23 mouse cellular contexts compared by ENCODE assay signal in genomic region chr3:80256383-80256782, GRCm38 (mm10).
DNase-seq lines count a peak whose midpoint lies in the region; ATAC-seq and TF ChIP-seq lines count a peak whose summit lies in the region.
"Had no signal": no experiment of that assay in that cellular context is flagged by ENCODE, and none has a peak within 500 bp of the region (broad histone marks: within the 10 kb centered on the region; RNA-seq: fewer than 3 reads in every experiment).

No protein-coding gene starts in this region.

- TF ChIP-seq CTCF in left cerebral cortex, adult 2 months (IDR thresholded peaks at IDR 0.05), result no peak
- no peak for TF ChIP-seq CTCF in forebrain, postnatal 0 days (IDR thresholded peaks at IDR 0.05; ENCODE audit: low read depth)

- H3K9ac ChIP-seq in forebrain, embryonic 13.5 days, result no peak overlapping the region
- H3K9ac ChIP-seq in forebrain, embryonic 11.5 days (ENCODE audit: low read length), result no peak overlapping the region
- H3K9ac ChIP-seq in hindbrain, embryonic 14.5 days, result no peak overlapping the region
- no peak overlapping the region for H3K9ac ChIP-seq in hindbrain, embryonic 12.5 days
- H3K9ac ChIP-seq in forebrain, postnatal 0 days, result no peak overlapping the region
- H3K9ac ChIP-seq: heart, embryonic 13.5 days had no signal

- H3K27me3 ChIP-seq in forebrain, embryonic 13.5 days, result no peaks in the 10 kb centered on the region
- no peaks in the 10 kb centered on the region for H3K27me3 ChIP-seq in forebrain, embryonic 11.5 days (ENCODE audit: control insufficient read depth, insufficient read depth, low read length)
- no peaks in the 10 kb centered on the region for H3K27me3 ChIP-seq in hindbrain, embryonic 14.5 days (ENCODE audit: control insufficient read depth, insufficient read depth, low read length)
- no peaks in the 10 kb centered on the region for H3K27me3 ChIP-seq in hindbrain, embryonic 12.5 days
- H3K27me3 ChIP-seq in forebrain, postnatal 0 days (ENCODE audit: insufficient read depth, low read length), result no peaks in the 10 kb centered on the region
- H3K27me3 ChIP-seq: heart, embryonic 13.5 days had no signal

- no peak for DNase-seq in forebrain, embryonic 11.5 days (ENCODE audit: low spot score)
- DNase-seq in hindbrain, embryonic 14.5 days (ENCODE audit: low spot score), result peak; percentile 21
- DNase-seq in left cerebral cortex, adult 2 months (ENCODE audit: extremely low spot score in 1 of 2, low spot score in 2 of 2), result no peak
- DNase-seq in left cerebral cortex, postnatal 4 days, result no peak
- peak; percentile 48 for DNase-seq in forebrain, postnatal 0 days
- no peak for DNase-seq in lung, postnatal 25 days (ENCODE audit: low spot score)
- DNase-seq: adrenal gland, adult 8-10 months; adrenal gland, postnatal 36 days; cerebellum, adult 18-20 months; cerebellum, adult 9-10 months; cerebellum, postnatal 14 days; gastrocnemius, postnatal 10 days; gastrocnemius, postnatal 36 days; heart, adult 2 months; heart, postnatal 14 days; heart, postnatal 4 days; kidney, adult 2 months had no signal

- no peaks in the 10 kb centered on the region for H3K36me3 ChIP-seq in forebrain, embryonic 13.5 days (ENCODE audit: poor library complexity, severe bottlenecking)
- no peaks in the 10 kb centered on the region for H3K36me3 ChIP-seq in forebrain, embryonic 11.5 days (ENCODE audit: control insufficient read depth, insufficient read depth, low read length)
- H3K36me3 ChIP-seq in hindbrain, embryonic 14.5 days (replicated peaks; ENCODE audit: control insufficient read depth, insufficient read depth), result no peaks in the 10 kb centered on the region
- no peaks in the 10 kb centered on the region for H3K36me3 ChIP-seq in hindbrain, embryonic 12.5 days
- H3K36me3 ChIP-seq in forebrain, postnatal 0 days (ENCODE audit: insufficient read depth), result no peaks in the 10 kb centered on the region
- H3K36me3 ChIP-seq: heart, embryonic 10.5 days; heart, embryonic 13.5 days had no signal

- no peak overlapping the region for H3K4me2 ChIP-seq in forebrain, embryonic 13.5 days
- no peak overlapping the region for H3K4me2 ChIP-seq in forebrain, embryonic 11.5 days (ENCODE audit: low read depth, low read length, severe bottlenecking)
- H3K4me2 ChIP-seq in hindbrain, embryonic 14.5 days (replicated peaks), result no peak overlapping the region
- H3K4me2 ChIP-seq in hindbrain, embryonic 12.5 days (replicated peaks), result no peak overlapping the region
- H3K4me2 ChIP-seq in forebrain, postnatal 0 days (ENCODE audit: low read depth), result no peak overlapping the region
- H3K4me2 ChIP-seq: heart, embryonic 13.5 days had no signal

- H3K4me3 ChIP-seq in forebrain, embryonic 13.5 days, result no peak overlapping the region
- no peak overlapping the region for H3K4me3 ChIP-seq in forebrain, embryonic 11.5 days (ENCODE audit: low read depth, low read length)
- no peak overlapping the region for H3K4me3 ChIP-seq in hindbrain, embryonic 14.5 days (replicated peaks; ENCODE audit: low read length)
- no peak overlapping the region for H3K4me3 ChIP-seq in hindbrain, embryonic 12.5 days
- H3K4me3 ChIP-seq in left cerebral cortex, adult 2 months, result no peak overlapping the region
- H3K4me3 ChIP-seq in forebrain, postnatal 0 days (ENCODE audit: low read depth, low read length), result no peak overlapping the region
- H3K4me3 ChIP-seq: heart, adult 2 months; heart, embryonic 10.5 days; heart, embryonic 13.5 days had no signal

- no peaks in the 10 kb centered on the region for H3K4me1 ChIP-seq in forebrain, embryonic 13.5 days
- H3K4me1 ChIP-seq in forebrain, embryonic 11.5 days (replicated peaks; ENCODE audit: control insufficient read depth, insufficient read depth, low read length), result no peaks in the 10 kb centered on the region
- no peaks in the 10 kb centered on the region for H3K4me1 ChIP-seq in hindbrain, embryonic 14.5 days (replicated peaks; ENCODE audit: control insufficient read depth, insufficient read depth, low read length)
- no peaks in the 10 kb centered on the region for H3K4me1 ChIP-seq in hindbrain, embryonic 12.5 days
- H3K4me1 ChIP-seq in forebrain, postnatal 0 days (ENCODE audit: insufficient read depth), result no peaks in the 10 kb centered on the region
- H3K4me1 ChIP-seq: heart, embryonic 10.5 days; heart, embryonic 13.5 days had no signal

- intact Hi-C loops in left cerebral cortex, adult 2 months (cut with DNase I), result loop anchor here (5.0 kb wide), 2 partner anchors 166 to 276 kb away; no protein-coding TSS in a partner anchor
- intact Hi-C loops in left cerebral cortex, postnatal 4 days (cut with DNase I), result no loop called here

- ATAC-seq in forebrain, embryonic 13.5 days, result peak; percentile 85
- no peak for ATAC-seq in forebrain, embryonic 11.5 days (replicated peaks; ENCODE audit: low FRiP score)
- ATAC-seq in hindbrain, embryonic 14.5 days (ENCODE audit: low FRiP score), result no peak
- no peak for ATAC-seq in hindbrain, embryonic 12.5 days (ENCODE audit: low FRiP score)
- peak; percentile 90 for ATAC-seq in forebrain, postnatal 0 days
- ATAC-seq: activated CD4-positive, CD25-positive, alpha-beta regulatory T cell, adult 4 months; intestine, postnatal 0 days had no signal

- 76% methylated on average over 3 of the region's 3 CpGs for WGBS in forebrain, embryonic 13.5 days
- 87% methylated on average over 3 of the region's 3 CpGs for WGBS in forebrain, embryonic 11.5 days
- 72% methylated on average over 3 of the region's 3 CpGs for WGBS in hindbrain, embryonic 14.5 days
- WGBS in hindbrain, embryonic 12.5 days, result 91% methylated on average over 3 of the region's 3 CpGs
- 50% methylated on average over 3 of the region's 3 CpGs for WGBS in forebrain, postnatal 0 days

- H3K9me3 ChIP-seq in forebrain, embryonic 13.5 days (replicated peaks), result no peaks in the 10 kb centered on the region
- no peaks in the 10 kb centered on the region for H3K9me3 ChIP-seq in forebrain, embryonic 11.5 days (ENCODE audit: control insufficient read depth, low read length)
- H3K9me3 ChIP-seq in hindbrain, embryonic 14.5 days (ENCODE audit: control insufficient read depth, low read length), result no peaks in the 10 kb centered on the region
- no peaks in the 10 kb centered on the region for H3K9me3 ChIP-seq in hindbrain, embryonic 12.5 days (replicated peaks)
- no peaks in the 10 kb centered on the region for H3K9me3 ChIP-seq in forebrain, postnatal 0 days (ENCODE audit: low read length)
- H3K9me3 ChIP-seq: heart, embryonic 10.5 days; heart, embryonic 13.5 days had no signal

- no peak overlapping the region for H3K27ac ChIP-seq in forebrain, embryonic 13.5 days
- H3K27ac ChIP-seq in forebrain, embryonic 11.5 days (ENCODE audit: low read depth, low read length), result no peak overlapping the region
- H3K27ac ChIP-seq in hindbrain, embryonic 14.5 days, result no peak overlapping the region
- H3K27ac ChIP-seq in hindbrain, embryonic 12.5 days, result no peak overlapping the region
- peak overlapping the region; percentile 81; the same call in 1 of the 2 replicates for H3K27ac ChIP-seq in left cerebral cortex, adult 2 months
- H3K27ac ChIP-seq in forebrain, postnatal 0 days (ENCODE audit: low read depth, low read length), result no peak overlapping the region
- H3K27ac ChIP-seq: heart, adult 2 months; heart, embryonic 10.5 days; heart, embryonic 13.5 days had no signal

Comparison
In these comparisons a context has a peak if more than half of its experiments do, and no peak if none do; other contexts are left out.
1. ATAC-seq: peak in forebrain, embryonic 13.5 days (single experiment) and forebrain, postnatal 0 days (single experiment); none in forebrain, embryonic 11.5 days (single experiment), hindbrain, embryonic 14.5 days (single experiment) and hindbrain, embryonic 12.5 days (single experiment).
2. DNase-seq: peak in hindbrain, embryonic 14.5 days (single experiment) and forebrain, postnatal 0 days (single experiment); none in forebrain, embryonic 11.5 days (single experiment), left cerebral cortex, adult 2 months (0 of 2), left cerebral cortex, postnatal 4 days (single experiment) and lung, postnatal 25 days (single experiment).